Mouse (Mus musculus) layer of hippocampus, adult 11-12 months (tissue): Measurements from ENCODE around the gene Aldh8a1.

Experiments
- DNase-seq: peaks from one replicate; pipeline ENCODE4 v3.0.0; 2022; ENCODE audit warnings: low spot score

Aldh8a1 gene

DNA sequence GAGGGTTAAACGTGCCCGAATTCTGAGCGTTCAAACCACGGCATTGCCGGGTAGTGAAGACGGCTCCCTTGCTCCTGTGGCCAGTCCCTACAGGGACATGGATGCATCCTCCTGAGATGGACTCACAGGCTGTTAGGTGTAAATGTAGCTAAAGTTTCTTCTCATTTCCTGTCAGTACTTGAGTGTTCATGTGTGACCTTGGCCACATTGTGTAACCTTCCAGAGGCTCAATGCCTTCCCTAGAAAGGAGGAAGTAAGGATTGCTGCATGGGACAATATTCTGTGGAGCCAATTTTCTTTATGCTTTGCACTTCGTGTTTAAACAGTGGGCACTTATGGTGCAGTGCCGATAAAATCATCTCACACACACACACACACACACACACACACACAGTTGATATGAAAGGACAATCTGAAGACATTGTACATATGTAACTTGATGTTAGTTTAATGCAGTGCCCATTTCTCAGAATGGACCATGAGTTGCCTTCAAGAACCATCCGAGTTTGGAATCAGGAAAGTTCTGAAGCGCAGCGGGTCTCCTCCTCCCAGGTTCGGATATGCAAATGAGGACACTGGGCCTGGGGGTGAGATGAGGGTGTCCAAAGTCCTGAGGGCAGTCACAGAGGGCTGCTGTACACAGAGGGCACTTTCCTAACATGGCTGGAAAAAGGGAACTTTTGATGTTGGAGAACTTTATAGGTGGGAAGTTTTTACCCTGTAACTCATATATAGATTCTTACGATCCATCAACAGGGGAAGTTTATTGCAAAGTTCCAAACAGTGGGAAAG, at the start of gene Aldh8a1:
Gene Aldh8a1, plus strand, starts transcription at position 610 of the 792 bp plus-strand sequence.
- DNase-seq: no peak

DNA sequence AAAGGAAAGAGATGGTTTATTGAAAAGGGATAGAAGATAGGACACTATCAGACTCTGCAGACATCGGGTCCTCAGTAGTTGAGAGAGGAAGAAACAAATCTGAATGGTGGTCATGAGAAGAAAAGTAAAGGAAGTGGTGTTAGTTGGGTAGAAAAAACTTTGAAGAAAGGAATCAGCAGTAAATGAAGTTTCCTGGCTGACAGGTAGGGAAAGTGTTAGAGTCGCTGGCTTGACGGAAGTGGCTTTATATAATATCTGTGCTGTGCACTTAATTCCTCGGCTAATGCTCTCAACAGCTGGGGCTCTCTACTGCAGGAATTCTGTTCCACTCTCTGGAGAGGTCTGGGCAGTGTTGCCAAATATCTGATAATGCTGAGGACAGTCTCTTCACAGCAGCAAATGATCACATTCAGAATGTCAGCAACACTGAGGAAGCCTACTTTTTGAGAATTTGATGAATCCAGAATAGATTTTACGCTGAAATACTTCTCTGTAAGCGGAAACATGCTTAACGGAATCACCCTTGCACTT, 49.4 kb upstream of the Aldh8a1 start:
- DNase-seq: no peak

DNA sequence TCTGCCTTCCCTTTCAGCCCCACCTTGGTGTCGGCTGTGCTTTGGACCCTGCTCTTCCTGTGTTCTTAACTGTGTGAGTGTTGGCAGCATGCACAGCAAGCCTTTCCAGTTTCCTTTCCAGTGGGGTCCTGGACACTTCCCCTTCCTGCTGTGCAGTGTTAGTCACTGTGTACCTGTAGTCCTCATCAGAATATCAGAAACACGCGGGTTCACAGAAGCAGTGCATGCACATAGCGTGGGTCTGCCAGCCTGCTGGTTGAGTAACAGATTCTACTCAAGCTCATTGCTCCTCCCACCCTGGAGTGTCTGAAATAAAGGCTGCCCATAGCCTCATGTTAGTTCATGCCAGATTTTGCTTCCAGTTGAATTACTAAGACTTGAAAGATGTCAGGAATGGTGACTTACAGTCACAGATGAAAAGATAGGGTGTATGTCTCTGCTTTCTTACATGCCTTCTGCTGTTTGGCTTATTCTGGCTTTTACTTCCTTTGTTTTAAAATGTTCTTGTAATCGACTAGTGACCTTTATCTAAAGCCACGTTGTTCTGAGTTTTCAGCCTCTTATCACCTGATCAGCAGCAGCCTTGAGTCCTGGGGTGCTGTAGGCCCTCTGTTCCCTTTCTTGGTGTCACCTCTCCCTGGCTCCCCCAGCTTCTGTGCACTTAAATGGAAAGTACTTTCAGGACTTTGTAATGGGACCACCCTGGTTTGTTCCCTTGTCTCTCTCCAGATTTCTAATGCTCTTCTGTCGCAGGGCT, 42.6 kb upstream of the Aldh8a1 start:
- DNase-seq: no peak

DNA sequence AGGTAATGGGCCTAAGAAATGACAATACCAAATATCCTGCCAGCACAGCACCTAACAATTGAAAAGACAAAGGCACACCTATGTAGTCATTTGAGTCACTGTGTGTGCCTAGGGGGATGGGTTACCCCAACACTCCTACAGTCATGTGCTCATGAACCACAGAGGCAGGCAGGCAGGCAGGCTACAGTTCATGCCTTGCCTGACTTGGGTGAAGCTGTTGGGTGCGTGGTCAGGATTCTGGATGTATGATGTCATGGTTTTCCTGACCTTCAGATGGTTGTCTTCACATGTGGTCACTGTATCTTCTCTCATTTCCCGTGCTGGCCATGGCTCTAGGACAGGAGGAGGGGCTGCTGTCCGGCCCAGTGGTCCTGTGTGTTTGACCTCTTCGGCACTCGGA, 41.6 kb upstream of the Aldh8a1 start:
- no peak for DNase-seq

DNA sequence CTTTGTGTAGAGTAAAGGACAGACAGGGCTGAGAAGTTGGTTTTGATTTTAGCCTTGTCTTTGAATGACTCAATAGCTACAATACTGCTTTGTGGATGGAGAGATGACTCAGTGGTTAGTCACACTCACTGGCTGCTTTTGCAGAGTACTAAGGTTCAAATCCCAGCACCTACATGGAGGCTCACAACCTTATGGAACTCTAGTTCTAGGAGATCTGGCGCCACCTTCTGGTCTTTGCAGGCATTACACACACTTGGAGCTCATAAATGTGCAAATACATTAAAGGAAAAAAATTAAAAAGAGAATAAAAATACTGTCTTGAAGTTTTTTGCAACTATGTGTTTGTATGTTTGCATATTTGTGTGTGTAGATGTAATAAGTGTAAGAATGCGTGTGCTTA, 39.9 kb upstream of the Aldh8a1 start:
- DNase-seq: no peak

DNA sequence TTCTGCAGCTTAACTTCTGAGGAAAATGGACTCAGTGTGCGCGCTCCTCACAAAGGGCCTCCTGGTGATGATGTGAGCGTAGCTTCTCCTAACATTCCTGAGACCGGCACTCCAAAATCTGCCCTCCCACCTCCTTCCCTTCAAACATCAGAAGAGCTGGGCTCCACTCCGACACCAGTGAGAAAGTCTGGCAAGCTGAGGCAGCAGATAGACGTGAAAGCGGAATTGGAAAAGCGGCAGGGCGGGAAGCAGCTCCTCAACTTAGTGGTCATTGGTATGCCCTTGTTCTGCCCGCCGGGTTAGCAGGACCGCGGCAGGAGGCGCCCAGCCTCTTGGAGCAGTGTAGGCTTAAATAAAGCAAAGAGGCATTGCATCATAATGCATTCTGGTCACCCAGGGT, 35.4 kb upstream of the Aldh8a1 start:
- no peak for DNase-seq

DNA sequence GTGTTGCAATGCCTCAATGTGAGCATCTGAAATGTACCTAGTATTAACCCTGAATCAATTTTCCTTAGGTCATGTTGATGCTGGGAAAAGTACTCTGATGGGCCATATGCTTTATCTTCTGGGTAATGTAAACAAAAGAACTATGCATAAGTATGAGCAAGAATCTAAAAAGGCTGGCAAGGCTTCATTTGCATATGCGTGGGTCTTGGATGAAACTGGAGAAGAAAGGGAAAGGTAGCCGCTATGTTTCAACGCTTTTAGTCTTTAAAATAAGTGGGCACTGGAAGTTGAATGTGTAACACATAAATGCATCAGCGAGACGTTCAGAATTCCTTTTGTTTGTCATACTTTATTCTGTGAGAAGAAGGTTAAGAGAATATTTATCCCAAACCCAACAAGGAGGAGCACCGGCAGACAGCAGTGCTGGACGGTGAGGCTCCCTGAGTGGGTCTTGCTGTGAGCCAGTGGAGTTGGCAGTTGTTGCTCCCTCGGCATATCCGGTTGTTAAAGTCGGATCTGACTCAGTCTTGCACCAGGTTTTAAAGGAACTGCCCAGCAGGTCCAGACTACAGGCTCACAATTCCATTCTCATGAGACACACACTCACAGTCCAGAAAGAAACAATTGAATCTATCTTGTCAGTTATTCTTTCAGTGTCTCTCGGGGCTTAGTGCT, 34.6 kb upstream of the Aldh8a1 start:
- no peak for DNase-seq

DNA sequence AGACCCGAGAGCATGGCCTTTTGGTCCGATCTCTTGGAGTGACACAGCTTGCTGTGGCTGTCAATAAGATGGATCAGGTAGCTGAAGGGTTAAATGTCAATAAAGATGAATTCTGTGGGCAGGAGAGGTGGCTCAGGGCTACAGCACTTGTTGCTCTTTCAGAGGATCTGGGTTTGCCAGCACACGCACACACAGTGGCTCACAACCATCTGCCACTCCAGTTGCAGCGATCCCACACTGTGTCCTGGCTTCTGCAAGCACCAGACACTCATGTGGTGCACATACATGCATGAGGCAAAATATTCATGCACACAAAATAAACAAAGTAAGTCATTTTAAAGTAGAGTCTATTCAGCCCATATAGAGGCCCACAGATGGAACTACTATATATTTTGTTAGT, 29.8 kb upstream of the Aldh8a1 start:
- peak; percentile 40 for DNase-seq

DNA sequence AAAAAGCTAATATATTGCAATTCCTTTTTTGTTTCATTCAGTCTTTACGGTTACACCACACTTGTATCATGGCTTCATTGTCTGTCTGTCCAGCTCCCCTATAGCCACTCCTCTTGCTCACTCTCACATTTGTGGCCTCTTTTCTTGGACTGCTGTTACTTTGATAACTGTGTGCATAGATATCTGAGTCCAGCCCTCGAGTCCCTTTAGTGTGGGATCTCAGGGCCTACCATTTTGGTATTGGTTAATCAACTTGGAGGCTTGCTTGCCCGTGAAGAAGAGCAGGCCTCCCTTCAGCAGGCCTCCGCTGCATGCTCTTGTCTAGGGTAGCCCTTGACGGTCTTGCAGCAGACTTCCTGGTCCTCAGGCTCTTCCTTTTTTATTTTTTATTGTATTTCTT, 27.6 kb upstream of the Aldh8a1 start:
- DNase-seq: no peak

DNA sequence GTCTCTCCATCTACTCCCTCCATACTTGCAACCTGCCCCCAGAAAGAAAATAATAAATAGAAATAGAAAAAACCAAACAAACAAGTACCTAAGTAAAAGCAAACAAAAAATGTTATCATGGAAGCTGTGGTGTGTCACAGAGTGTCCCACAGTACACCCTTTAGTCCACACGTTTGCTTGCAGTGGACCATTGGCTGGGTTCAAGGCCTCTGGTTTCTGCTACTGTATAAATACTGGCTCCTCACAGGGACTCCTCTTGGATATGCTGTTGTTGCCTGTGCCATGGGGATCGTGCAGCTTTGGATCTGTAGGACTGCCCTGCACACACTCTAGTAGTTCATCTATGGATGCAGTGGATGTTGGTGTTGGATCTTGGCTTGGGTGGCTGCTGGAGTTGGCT, 27.1 kb upstream of the Aldh8a1 start:
- DNase-seq: no peak

DNA sequence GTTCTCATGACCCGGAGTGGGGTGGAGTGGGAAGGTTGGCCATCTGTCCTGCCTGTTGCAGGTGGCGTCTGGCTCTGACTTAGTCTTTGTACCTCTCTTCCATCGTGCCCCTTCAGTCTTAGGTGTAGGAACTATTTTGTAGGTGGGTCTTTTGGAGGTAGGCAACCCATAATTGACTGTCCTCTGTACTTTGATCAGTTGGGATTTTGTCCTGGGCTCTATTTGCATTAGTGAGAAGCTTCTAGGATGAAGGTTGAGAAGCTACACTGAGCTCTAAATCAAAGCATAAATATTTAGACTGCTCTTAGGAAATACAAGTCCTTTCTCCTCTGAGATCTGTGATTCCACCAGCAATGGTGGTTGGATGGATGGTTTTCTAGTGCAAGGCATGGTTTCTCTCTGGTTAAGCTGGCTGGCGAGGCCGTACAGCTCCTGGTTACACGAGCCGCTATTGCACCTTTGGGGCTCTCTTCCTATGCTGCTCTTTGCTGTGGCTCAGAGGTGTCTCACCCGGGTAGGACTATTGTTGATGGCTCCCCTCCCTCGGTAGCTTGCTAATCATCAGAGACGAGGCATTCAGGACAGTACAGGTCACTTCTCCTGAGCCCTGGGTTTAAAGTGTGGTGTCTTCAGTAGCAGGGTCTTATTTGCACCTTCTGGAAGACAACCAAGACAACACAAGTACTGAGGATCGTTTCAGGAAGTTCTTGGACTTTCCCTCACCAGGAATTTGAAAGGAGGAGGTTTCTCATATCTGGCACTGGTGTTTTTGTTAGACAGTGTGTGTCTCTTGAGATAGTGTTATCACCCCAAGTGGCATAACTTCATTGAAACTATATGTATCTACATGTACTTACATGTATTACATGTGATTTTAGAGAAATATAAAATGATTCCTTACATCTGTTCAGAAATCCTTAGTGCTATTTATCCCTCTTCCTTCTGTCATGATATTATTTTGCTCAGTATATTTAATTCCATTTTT, 26.3 kb upstream of the Aldh8a1 start:
- no peak for DNase-seq

DNA sequence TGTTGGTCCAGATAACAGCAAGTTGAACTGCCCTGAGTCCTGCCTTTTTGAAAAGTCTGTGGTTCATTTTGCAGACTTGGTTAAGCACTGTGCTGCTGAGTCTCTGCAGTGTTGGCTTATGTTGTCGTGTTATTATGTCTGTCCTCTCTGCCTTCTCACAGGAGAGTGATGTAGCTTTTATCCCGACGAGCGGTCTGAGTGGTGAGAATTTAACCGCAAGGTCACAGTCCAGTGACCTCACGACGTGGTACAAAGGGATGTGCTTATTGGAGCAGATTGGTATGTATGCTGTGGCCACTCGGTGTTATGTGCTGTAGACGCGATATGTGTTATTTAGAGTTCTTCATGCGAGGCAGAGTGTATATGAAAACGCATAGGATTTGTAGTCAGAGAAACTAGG, 25.3 kb upstream of the Aldh8a1 start:
- no peak for DNase-seq

DNA sequence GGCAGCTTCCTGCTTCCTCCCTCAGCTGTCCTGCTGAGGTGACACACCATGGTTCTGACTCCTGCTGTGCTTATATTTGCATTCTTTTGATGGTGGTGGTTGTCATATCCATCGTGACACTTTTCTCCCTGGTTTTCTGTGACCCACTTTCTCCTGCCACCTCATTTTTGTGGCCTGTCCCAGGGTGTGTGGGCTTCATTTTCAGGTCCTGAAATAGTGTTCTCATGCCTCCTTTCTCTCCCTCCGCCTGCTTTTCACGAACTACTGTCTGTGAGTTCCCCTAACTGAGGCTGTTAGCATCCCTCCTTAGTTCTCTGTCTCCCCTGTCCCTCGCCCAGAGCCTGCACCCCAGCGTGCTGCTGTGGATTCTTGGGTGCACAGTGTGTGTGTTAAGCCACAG, 23.2 kb upstream of the Aldh8a1 start:
- no peak for DNase-seq

DNA sequence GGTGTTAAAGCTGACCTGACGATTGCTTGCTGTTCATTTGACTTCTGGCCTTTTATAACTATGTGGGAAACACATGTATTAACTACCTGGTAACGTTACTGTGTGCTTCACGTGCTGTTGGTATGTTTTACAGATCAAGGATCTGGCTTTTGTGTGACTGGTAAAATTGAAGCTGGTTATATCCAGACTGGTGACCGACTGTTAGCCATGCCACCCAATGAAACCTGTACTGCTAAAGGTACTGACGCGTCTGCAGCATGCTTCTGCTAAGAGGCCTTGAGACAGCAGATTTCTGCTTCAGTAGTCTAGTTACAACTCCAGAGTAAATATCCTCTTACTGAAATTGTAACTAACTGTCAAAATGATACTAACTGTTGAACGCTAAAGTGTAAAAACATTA, 22.6 kb upstream of the Aldh8a1 start:
- no peak for DNase-seq

DNA sequence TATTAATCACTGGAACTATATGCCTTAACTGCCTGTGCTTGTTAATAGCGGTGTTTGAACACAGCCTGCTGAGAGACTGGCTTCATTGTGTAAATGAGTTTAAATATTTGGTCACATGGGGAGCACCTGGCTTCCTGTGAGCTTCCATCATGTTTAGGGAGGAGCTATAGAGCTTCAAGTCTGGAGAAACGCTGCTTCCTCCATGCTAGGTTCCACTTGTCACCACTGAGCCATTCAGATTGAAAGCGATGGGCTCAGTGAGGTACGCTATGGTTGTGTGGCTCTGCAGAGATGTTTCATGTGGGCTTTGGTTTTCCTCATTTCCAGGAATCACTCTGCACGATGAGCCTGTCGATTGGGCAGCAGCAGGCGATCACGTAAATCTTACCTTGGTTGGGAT, 19.1 kb upstream of the Aldh8a1 start:
- DNase-seq: no peak

DNA sequence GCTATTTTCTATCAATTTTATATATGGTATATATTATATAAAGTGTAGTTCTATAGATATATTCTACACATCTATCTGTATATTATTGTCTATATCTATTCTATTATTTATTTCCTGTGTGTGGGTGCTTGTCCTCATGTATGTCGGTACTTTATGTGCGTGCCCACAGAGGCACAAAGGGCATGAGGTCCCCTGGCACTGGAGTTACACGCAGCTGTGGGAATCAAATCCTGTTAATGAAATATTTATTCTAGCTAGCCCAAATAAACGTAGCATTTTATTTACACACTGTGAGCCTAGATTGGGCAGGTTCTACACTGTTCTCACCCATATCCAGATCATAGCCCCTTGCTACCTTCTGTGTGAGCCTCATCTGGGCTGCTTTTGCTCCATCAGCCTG, 18.0 kb upstream of the Aldh8a1 start:
- no peak for DNase-seq

DNA sequence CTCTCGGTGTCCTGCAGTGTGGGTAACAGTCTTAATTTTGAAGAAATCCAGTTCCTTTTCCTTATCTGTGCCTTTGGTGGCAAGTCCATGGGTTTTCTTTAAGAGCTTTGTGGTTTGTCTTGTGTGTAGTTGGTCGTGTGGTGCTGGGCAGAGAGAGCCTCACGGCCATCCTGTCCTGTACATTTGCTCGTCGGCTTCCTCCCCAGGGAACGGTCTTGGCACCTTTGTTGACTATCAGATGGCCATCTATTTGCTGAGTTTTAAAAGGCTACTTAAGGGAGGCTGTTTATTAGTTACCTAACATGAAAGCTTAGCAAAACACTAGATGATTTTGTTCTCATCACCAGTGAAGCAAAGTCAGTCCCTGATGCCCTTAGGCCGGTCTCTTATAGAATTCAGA, 15.2 kb upstream of the Aldh8a1 start:
- no peak for DNase-seq

DNA sequence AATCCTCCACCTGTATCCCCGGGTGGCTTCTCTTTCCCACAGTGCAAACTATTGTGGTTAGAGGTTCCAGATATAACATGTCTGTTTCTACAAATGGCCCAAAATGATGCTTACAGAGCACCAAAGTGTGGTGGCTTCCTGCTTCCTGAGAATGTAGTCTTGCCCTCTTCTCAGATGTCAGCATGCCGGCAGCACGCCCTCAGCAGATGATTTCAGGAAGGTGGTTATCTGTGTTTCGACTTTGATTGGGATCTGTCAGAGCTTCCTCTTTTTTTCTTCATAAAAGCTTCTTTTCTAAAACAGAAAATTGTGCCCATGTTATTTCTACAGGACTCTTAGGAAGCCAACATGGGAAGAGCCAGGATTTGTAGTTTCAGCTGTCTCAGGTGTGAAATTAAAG, 13.8 kb upstream of the Aldh8a1 start:
- no peak for DNase-seq

DNA sequence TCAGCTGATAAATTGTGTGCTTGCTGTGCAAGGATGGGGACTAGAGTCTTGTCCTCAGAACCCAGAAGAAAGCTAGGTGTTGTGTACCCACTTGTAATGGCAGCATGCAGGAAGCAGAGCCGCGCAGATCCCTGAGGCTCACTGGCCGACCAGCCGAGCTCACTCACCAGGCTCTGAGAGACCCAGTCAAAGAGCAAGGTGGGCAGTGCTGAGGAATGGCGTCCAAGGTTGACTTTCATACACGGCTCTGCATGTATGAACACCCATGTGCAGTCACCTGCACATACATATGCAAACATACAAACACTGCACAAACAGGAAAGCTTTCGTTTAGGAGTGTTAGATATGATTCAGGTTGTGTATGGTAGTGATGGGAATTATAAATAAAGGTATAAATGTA, 12.1 kb upstream of the Aldh8a1 start:
- DNase-seq: no peak

DNA sequence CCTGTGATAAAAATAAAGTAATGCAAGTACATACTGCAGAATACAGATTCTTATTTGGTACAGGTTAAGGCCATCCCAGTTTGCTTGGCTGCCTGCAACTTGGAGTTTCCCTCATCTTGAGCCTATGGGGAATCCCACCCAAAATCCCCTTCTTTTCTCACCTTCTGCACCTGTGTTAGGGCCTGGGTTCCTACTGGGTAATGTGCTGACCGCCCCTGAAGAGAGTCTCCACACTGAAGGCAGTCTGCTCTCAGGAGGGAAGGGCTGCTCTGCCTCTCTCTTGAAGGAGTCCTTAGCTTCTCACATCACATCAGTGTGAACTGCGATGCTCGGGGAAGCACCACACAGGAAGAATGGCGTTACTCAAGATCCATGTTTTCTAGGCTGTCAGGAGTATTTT, 11.2 kb upstream of the Aldh8a1 start:
- no peak for DNase-seq

DNA sequence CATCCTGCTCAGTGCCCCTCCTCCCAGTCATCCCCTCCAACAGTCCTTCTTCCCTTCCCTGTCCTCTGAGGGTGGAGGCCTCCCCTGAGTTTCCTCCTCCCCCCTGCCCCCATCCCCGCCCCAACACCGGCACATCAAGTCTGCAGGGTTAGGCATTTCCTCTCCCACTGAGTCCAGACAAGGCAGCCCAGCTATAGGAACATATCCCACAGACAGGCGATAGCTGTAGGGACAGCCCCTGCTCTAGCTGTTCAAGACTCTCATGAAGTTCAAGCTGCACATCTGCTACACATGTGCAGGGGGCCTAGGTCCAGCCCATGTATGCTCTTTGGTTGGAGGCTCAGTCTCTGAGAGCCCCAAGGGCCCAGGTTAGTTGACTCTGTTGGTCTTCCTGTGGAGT, 10.6 kb upstream of the Aldh8a1 start:
- no peak for DNase-seq

DNA sequence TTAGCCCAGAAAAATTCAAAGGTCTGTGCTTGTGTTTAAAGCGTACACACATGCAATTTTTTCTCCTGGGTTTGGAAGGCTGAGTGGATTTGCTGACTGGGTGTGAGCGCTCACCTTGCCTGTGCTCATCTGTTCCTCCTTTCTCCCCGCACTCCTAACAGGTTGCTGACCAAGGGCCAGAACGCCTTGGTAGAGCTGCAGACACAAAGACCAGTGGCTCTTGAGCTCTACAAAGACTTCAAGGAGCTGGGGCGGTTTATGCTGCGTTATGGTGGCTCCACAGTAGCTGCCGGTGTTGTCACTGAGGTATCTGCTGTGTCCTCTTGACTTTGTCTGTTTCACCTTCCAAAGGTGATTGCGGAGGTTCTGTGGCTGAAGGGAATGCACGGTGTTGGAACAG, 9.6 kb upstream of the Aldh8a1 start:
- DNase-seq: no peak
